Mouse (Mus musculus) lung, postnatal 4 days (tissue): ENCODE data around the gene Cfap221.

Experiments
- DNase-seq, 2 experiments: peaks; one replicate each; pipeline ENCODE4 v3.0.0; 2021

The Cfap221 gene

GRCm38 (mm10) chr1:120006844-120007790, 10.1 kb upstream of the Cfap221 start, which contains the start of gene Sctr:
TSS of gene Sctr (plus strand) at chr1:120006894.
- DNase-seq: no peak

- DNase-seq: peak in 1 of 2 experiments; percentile 25
Measured at GRCm38 (mm10) chr1:119997644-119998043, 610 bp upstream of the Cfap221 start.

GRCm38 (mm10) chr1:119986555-119986954, 10.5 kb downstream of the Cfap221 start:
- no peak for DNase-seq

GRCm38 (mm10) chr1:119975141-119975540, 21.9 kb downstream of the Cfap221 start:
- DNase-seq: no peak

GRCm38 (mm10) chr1:119973117-119973516, 23.9 kb downstream of the Cfap221 start:
- no peak for DNase-seq

- DNase-seq: no peak
Measured at GRCm38 (mm10) chr1:119965804-119966514, 31.1 kb downstream of the Cfap221 start.

GRCm38 (mm10) chr1:119959920-119960319, 37.1 kb downstream of the Cfap221 start:
- no peak for DNase-seq

- DNase-seq: no peak
Measured at GRCm38 (mm10) chr1:119959464-119959863, 37.6 kb downstream of the Cfap221 start.

GRCm38 (mm10) chr1:119957716-119958222, 39.3 kb downstream of the Cfap221 start:
- DNase-seq: no peak

- no peak for DNase-seq
Measured at GRCm38 (mm10) chr1:119954680-119955079, 42.4 kb downstream of the Cfap221 start.

GRCm38 (mm10) chr1:119953456-119953855, 43.6 kb downstream of the Cfap221 start:
- no peak for DNase-seq

- DNase-seq: no peak
Measured at GRCm38 (mm10) chr1:119950086-119950485, 46.9 kb downstream of the Cfap221 start.

- no peak for DNase-seq
Measured at GRCm38 (mm10) chr1:119936861-119937260, 60.2 kb downstream of the Cfap221 start.

GRCm38 (mm10) chr1:119931421-119932150, 65.4 kb downstream of the Cfap221 start:
- DNase-seq: no peak

- peak in 1 of 2 experiments; percentile 14 for DNase-seq
Measured at GRCm38 (mm10) chr1:119929715-119930114, 67.3 kb downstream of the Cfap221 start.

GRCm38 (mm10) chr1:119919299-119919698, 77.7 kb downstream of the Cfap221 start:
- peak in 1 of 2 experiments; percentile 35 for DNase-seq

- peak; percentile 17 to 59 for DNase-seq
Measured at GRCm38 (mm10) chr1:119916823-119917371, 80.1 kb downstream of the Cfap221 start.

GRCm38 (mm10) chr1:119912953-119913814, 83.8 kb downstream of the Cfap221 start, which contains the start of gene Tmem177:
TSS of gene Tmem177 (minus strand) at chr1:119913208.
- peak; percentile 96 to 97 for DNase-seq

- peak in 1 of 2 experiments; percentile 39 for DNase-seq
Measured at GRCm38 (mm10) chr1:119907206-119907748, 89.8 kb downstream of the Cfap221 start.

- DNase-seq: no peak
Measured at GRCm38 (mm10) chr1:119903231-119903620, 93.8 kb downstream of the Cfap221 start.
